Mouse (Mus musculus): ENCODE data around the gene Tph2.

DNA sequence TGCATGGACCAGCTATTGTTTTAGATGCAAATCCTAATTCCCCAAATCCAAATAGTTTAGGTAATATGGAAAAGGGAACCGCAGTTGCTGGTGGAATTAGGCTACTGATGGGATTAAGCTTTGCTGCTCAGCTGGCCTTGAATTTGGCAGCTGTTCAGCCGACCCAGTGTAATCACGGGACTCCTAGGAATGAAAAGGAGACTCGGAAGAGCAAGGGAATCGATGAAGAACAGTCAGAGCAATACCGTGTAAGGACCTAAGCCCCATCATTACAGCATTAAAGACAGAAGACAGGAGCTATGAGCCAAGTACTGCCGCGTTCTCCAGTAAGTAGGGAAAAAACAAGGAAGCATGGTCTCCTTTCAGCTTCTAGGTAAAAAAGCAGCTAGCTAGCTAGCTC is 134.6 kb downstream of the Tph2 start:
- no peak for TF ChIP-seq CTCF (IDR thresholded peaks at IDR 0.05; ENCODE audit: borderline replicate concordance, insufficient read depth, low read depth, low read length)
- no peak for TF ChIP-seq POLR2A (IDR thresholded peaks at IDR 0.05; ENCODE audit: borderline replicate concordance, insufficient read depth, low read length)
